Mouse (Mus musculus) stomach, postnatal 0 days (tissue): ENCODE measurements around the gene Batf3. TPM values are rescaled to one million over a fixed set of nuclear protein-coding genes. Genes with fewer than 3 reads are reported as not detected.
"Not testable (repeated sequence)": the region's sequence is repeated elsewhere in the genome, so short reads cannot be mapped to it uniquely, and the experiment has no call there.

Source experiments
- ATAC-seq: fragments of 200-750 bp; cut with Nextera tagmentation; 2 replicates; pipeline ENCODE4 v1.8.0; 2017; ENCODE audit not compliant: low FRiP score, low TSS enrichment
- DNase-seq: peaks from one replicate; pipeline ENCODE4 v3.0.0-alpha.2; 2016; ENCODE audit warnings: low spot score
- H3K27ac ChIP-seq: fragments of 300-500 bp; sonication (generic); replicated peaks from 2 replicates; pipeline ENCODE4 v1.5.1; 2014; ENCODE audit warnings: mild to moderate bottlenecking, control low read depth
- H3K27me3 ChIP-seq: fragments of 300-500 bp; sonication (generic); 2 replicates; pipeline ENCODE4 v1.6.1; 2014; ENCODE audit warnings: low read length; ENCODE audit not compliant: control insufficient read depth, insufficient read depth
- H3K36me3 ChIP-seq: fragments of 300-500 bp; sonication (generic); 2 replicates; pipeline ENCODE4 v1.6.1; 2014; ENCODE audit warnings: low read length, mixed read lengths; ENCODE audit not compliant: control insufficient read depth, insufficient read depth
- H3K4me1 ChIP-seq: fragments of 300-500 bp; sonication (generic); replicated peaks from 2 replicates; pipeline ENCODE4 v1.6.1; 2014; ENCODE audit warnings: antibody characterized with exemption; ENCODE audit not compliant: control insufficient read depth, insufficient read depth
- H3K4me2 ChIP-seq: fragments of 300-500 bp; sonication (generic); replicated peaks from 2 replicates; pipeline ENCODE4 v1.6.1; 2014; ENCODE audit warnings: low read depth, mild to moderate bottlenecking, control low read depth, moderate library complexity
- H3K4me3 ChIP-seq: fragments of 300-500 bp; sonication (generic); 2 replicates; pipeline ENCODE4 v1.5.1; 2014; ENCODE audit warnings: low read depth, low read length, control low read depth
- H3K9ac ChIP-seq: fragments of 300-500 bp; sonication (generic); 2 replicates; pipeline ENCODE4 v1.6.1; 2014; ENCODE audit warnings: mild to moderate bottlenecking, low read length, control low read depth, mixed read lengths
- H3K9me3 ChIP-seq: fragments of 300-500 bp; sonication (generic); 2 replicates; pipeline ENCODE4 v1.6.1; 2016; ENCODE audit warnings: low read length; ENCODE audit not compliant: control insufficient read depth
- CTCF ChIP-seq: IDR thresholded peaks from 2 replicates; pipeline ENCODE4 v1.5.1; 2016; ENCODE audit warnings: antibody characterized with exemption, low read depth, mild to moderate bottlenecking, moderate library complexity
- EP300 ChIP-seq: optimal IDR thresholded peaks from 2 replicates; pipeline ENCODE3; 2016; ENCODE audit warnings: antibody characterized with exemption
- WGBS: fragments of 180-500 bp; shearing (Covaris S2); extraction: QIAGEN DNeasy Blood & Tissue Kit; methylation state at CpG from one replicate; pipeline ENCODE4 v1.1.7; 2014; 5-methylcytosine and 5-hydroxymethylcytosine counted together
- polyA plus RNA-seq: library from polyadenylated mRNA; unstranded; fragments of >200 nt; fragmentation: Nextera tagmentation; extraction: Ambion mirVana; gene quantifications from 2 replicates; pipeline ENCODE4 v1.2.1, GENCODE M21; 2015

Gene Batf3
- polyA plus RNA-seq, 1 experiment from 2014 or later = 5.7 TPM

GRCm38 (mm10) chr1:191138874-191139495 is 41.3 kb downstream of the Batf3 start:
- TF ChIP-seq EP300 = no peak
- no peak for TF ChIP-seq CTCF
- ATAC-seq = no peak

GRCm38 (mm10) chr1:191140983-191141382 is 43.3 kb downstream of the Batf3 start:
- no peaks in the 10 kb centered on the region for H3K36me3 ChIP-seq
- H3K27ac ChIP-seq = no peak overlapping the region
- 83% methylated on average over 8 of the region's 8 CpGs for WGBS
- ATAC-seq = no peak
- no peak overlapping the region for H3K4me3 ChIP-seq
- no peak overlapping the region for H3K4me2 ChIP-seq
- H3K9ac ChIP-seq = no peak overlapping the region
- H3K27me3 ChIP-seq = no peaks in the 10 kb centered on the region
- no peak for TF ChIP-seq EP300
- no peak for TF ChIP-seq CTCF
- DNase-seq = no peak
- no peaks in the 10 kb centered on the region for H3K9me3 ChIP-seq
- H3K4me1 ChIP-seq = no peaks in the 10 kb centered on the region

More at GRCm38 (mm10) chr1:191138874-191139495, 41.3 kb downstream of the Batf3 start:
- H3K9ac ChIP-seq = no peak overlapping the region
- no peaks in the 10 kb centered on the region for H3K9me3 ChIP-seq
- 55% methylated on average over 7 of the region's 7 CpGs for WGBS
- no peak overlapping the region for H3K4me3 ChIP-seq
- H3K36me3 ChIP-seq = no peaks in the 10 kb centered on the region
- no peak overlapping the region for H3K4me2 ChIP-seq
- H3K27me3 ChIP-seq = no peaks in the 10 kb centered on the region
- no peak overlapping the region for H3K27ac ChIP-seq
- no peak for DNase-seq
- no peaks in the 10 kb centered on the region for H3K4me1 ChIP-seq

- not testable (repeated sequence) for H3K27me3 ChIP-seq, H3K4me2 ChIP-seq, H3K27ac ChIP-seq, H3K36me3 ChIP-seq, H3K4me3 ChIP-seq, H3K9me3 ChIP-seq, ATAC-seq, H3K9ac ChIP-seq, DNase-seq, H3K4me1 ChIP-seq
- WGBS = 80% methylated on average over 5 of the region's 5 CpGs
Observed at GRCm38 (mm10) chr1:191149489-191149888, 51.8 kb downstream of the Batf3 start.

DNA sequence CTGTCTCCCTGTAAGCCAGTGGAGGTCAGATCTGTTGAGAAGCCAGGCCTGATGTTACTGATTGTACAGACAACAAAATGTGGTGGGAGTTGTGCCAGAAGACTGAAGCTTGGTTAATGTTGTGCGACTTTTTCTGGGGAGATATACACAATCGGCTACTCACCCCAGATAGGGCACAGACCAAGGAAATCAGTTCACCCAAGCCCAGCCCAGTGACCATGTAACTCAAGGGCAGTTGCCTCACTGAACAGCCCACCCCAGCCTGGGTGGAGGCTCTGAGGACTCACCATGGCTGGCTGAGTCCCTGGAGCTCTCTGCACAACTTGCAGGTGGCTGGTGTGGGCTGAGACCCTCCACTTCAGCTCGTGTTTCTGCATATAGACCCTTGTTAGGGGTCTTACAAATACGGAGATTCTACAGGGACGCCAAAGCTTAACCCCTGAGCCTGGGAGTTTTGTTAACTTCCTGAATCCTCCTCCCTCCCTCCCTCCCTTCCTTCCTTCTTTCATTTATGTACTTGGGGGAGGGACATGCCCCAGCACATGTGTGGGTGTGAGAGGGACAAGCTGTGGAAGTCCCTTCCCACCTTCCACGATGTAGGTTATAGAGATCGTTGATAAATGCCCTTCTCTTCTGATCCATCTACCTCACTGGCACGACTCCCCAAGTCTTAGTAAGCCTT is 53.4 kb downstream of the Batf3 start:
- H3K36me3 ChIP-seq = no peaks in the 10 kb centered on the region
- no peak overlapping the region for H3K4me2 ChIP-seq
- no peak overlapping the region for H3K27ac ChIP-seq
- TF ChIP-seq CTCF = no peak
- no peak for TF ChIP-seq EP300
- no peak overlapping the region for H3K4me3 ChIP-seq
- no peak overlapping the region for H3K9ac ChIP-seq
- 58% methylated on average over 8 of the region's 8 CpGs for WGBS
- H3K4me1 ChIP-seq = no peaks in the 10 kb centered on the region
- ATAC-seq = no peak
- H3K9me3 ChIP-seq = no peaks in the 10 kb centered on the region
- DNase-seq = no peak
- H3K27me3 ChIP-seq = no peaks in the 10 kb centered on the region

DNA sequence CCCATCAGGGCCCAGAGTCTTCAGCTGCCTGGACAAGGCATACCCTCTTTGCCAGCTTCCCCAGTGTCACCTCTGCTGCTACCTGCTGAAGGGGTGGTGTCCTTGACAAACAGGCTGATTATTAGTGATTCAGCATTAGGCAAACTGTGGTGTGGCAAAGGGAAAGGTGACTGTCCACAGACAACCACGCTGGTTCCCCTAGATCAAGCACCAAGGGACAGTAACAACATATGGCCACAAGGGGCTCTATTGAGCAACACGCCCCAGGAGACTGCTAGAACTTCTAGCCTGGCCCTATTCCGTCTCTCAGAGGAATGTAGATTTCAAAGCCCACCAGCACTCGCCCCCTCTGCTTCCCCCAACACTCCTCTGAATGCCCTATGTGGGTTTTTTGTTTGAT is 55.4 kb downstream of the Batf3 start:
- Histone ChIP-seq H3K36me3 (no peaks in the 10 kb centered on the region), H3K27me3 (no peaks in the 10 kb centered on the region), H3K4me1 (no peaks in the 10 kb centered on the region), H3K4me3 (no peak overlapping the region), H3K9ac (no peak overlapping the region), H3K27ac (0 out of 2 replicates have a peak overlapping the region, but pooled peaks have one; percentile 45), H3K4me2 (no peak overlapping the region), H3K9me3 (0 out of 2 replicates have a peak, but pooled peaks cover 3% of the 10 kb centered on the region)
- TF ChIP-seq EP300 = no peak
- peak; percentile 85 for TF ChIP-seq CTCF
- DNase-seq = peak; percentile 62
- WGBS = 20% methylated on average over 4 of the region's 4 CpGs
- peak; percentile 90 for ATAC-seq

GRCm38 (mm10) chr1:191154314-191154713 is 56.7 kb downstream of the Batf3 start:
- Histone ChIP-seq H3K4me3 (no peak overlapping the region), H3K27me3 (no peaks in the 10 kb centered on the region), H3K4me2 (no peak overlapping the region), H3K9ac (no peak overlapping the region), H3K9me3 (0 out of 2 replicates have a peak, but pooled peaks cover 3% of the 10 kb centered on the region), H3K36me3 (no peaks in the 10 kb centered on the region), H3K27ac (no peak overlapping the region), H3K4me1 (no peaks in the 10 kb centered on the region)
- peak; percentile 36 for DNase-seq
- peak; percentile 48 for ATAC-seq
- WGBS = 45% methylated on average over 3 of the region's 3 CpGs
- TF ChIP-seq EP300 (no peak), CTCF (no peak)

Other genes starting within 250 kb of the Batf3 start
- gene Rps6kc1, start 186.1 kb upstream of the Batf3 start, polyA plus RNA-seq = 4.5 TPM in 2 replicates
- 20.5 and 22.0 TPM in 2 replicates for gene Angel2, start 172.7 kb upstream of the Batf3 start, polyA plus RNA-seq
- 3.8 and 4.2 TPM in 2 replicates for gene Vash2, start 118.6 kb upstream of the Batf3 start, polyA plus RNA-seq
- gene Flvcr1, start 71.7 kb upstream of the Batf3 start, polyA plus RNA-seq = 2.9 and 3.2 TPM in 2 replicates
- not detected in 2 replicates for gene Spata45, start 61.2 kb upstream of the Batf3 start, polyA plus RNA-seq
- gene Tatdn3, start 34.9 kb upstream of the Batf3 start, polyA plus RNA-seq = 8.9 and 11.7 TPM in 2 replicates
- 3.5 and 5.2 TPM in 2 replicates for gene Nsl1, start 34.8 kb upstream of the Batf3 start, polyA plus RNA-seq
- 0.04 TPM in 1 of 2 replicates, not detected in the other for gene Fam71a, start 67.0 kb downstream of the Batf3 start, polyA plus RNA-seq
- 6.5 and 11.1 TPM in 2 replicates for gene Atf3, start 120.2 kb downstream of the Batf3 start, polyA plus RNA-seq
- gene Nenf, start 220.3 kb downstream of the Batf3 start, polyA plus RNA-seq = 117 and 120 TPM in 2 replicates
- 6.7 and 6.8 TPM in 2 replicates for gene Tmem206, start 228.1 kb downstream of the Batf3 start, polyA plus RNA-seq